Mouse (Mus musculus): ENCODE measurements around the gene Ing5. TPM values are rescaled to one million over a fixed set of nuclear protein-coding genes. Genes with fewer than 3 reads are reported as not detected.
"Not testable (repeated sequence)": the region's sequence is repeated elsewhere in the genome, so short reads cannot be mapped to it uniquely, and the experiment has no call there.

Gene Ing5
- polyA plus RNA-seq, 1 experiment from 2014 or later, result 16.9 TPM

- Histone ChIP-seq H3K27ac (ENCODE audit: poor library complexity, severe bottlenecking) (no peak overlapping the region), H3K9ac (no peak overlapping the region), H3K4me2 (no peak overlapping the region), H3K27me3 (replicated peaks) (no peaks in the 10 kb centered on the region), H3K36me3 (peaks cover 90% of the 10 kb centered on the region), H3K9me3 (replicated peaks) (no peaks in the 10 kb centered on the region), H3K4me3 (no peak overlapping the region), H3K4me1 (replicated peaks) (no peaks in the 10 kb centered on the region)
- WGBS, result 80% methylated on average over 8 of the region's 8 CpGs
- no peak for ATAC-seq (ENCODE audit: insufficient number of reproducible peaks, low FRiP score)
Measured at GRCm38 (mm10) chr1:93811495-93812039, 7.8 kb downstream of the Ing5 start.

GRCm38 (mm10) chr1:93817823-93818532 is 14.2 kb downstream of the Ing5 start:
- 89% methylated on average over 8 of the region's 8 CpGs for WGBS

DNA sequence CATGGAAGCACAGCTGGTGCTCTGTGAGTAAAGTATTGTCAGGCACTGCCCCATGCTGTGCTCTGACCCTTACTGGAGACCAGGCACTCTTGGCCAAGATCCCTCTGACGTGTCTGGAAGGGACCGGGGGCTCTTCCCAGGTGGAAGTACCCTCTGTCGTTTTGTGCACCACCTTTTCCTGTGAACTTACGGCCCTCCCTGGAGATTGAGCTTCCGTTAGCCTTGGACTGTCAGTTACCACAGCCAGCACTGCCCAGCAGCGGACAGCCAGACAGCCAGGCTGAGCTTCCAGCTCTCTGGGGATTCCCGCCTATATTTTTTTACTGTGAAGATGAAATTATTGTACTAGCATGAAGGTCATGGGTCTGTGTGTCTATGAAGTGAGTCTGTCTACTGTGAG is 15.0 kb downstream of the Ing5 start:
- Histone ChIP-seq H3K36me3 (peaks cover 80% of the 10 kb centered on the region), H3K27ac (ENCODE audit: poor library complexity, severe bottlenecking) (no peak overlapping the region), H3K4me3 (no peak overlapping the region), H3K27me3 (replicated peaks) (no peaks in the 10 kb centered on the region), H3K9me3 (replicated peaks) (no peaks in the 10 kb centered on the region), H3K4me1 (replicated peaks) (no peaks in the 10 kb centered on the region), H3K4me2 (no peak overlapping the region), H3K9ac (no peak overlapping the region)
- no peak for ATAC-seq (ENCODE audit: insufficient number of reproducible peaks, low FRiP score)
- WGBS, result 89% methylated on average over 7 of the region's 7 CpGs

More at GRCm38 (mm10) chr1:93817823-93818532, 14.2 kb downstream of the Ing5 start:
- Histone ChIP-seq H3K9me3 (replicated peaks) (no peaks in the 10 kb centered on the region), H3K9ac (no peak overlapping the region), H3K36me3 (peaks cover 88% of the 10 kb centered on the region), H3K27me3 (replicated peaks) (no peaks in the 10 kb centered on the region), H3K4me3 (no peak overlapping the region), H3K4me1 (replicated peaks) (no peaks in the 10 kb centered on the region), H3K27ac (ENCODE audit: poor library complexity, severe bottlenecking) (no peak overlapping the region), H3K4me2 (no peak overlapping the region)
- no peak for ATAC-seq (ENCODE audit: insufficient number of reproducible peaks, low FRiP score)

DNA sequence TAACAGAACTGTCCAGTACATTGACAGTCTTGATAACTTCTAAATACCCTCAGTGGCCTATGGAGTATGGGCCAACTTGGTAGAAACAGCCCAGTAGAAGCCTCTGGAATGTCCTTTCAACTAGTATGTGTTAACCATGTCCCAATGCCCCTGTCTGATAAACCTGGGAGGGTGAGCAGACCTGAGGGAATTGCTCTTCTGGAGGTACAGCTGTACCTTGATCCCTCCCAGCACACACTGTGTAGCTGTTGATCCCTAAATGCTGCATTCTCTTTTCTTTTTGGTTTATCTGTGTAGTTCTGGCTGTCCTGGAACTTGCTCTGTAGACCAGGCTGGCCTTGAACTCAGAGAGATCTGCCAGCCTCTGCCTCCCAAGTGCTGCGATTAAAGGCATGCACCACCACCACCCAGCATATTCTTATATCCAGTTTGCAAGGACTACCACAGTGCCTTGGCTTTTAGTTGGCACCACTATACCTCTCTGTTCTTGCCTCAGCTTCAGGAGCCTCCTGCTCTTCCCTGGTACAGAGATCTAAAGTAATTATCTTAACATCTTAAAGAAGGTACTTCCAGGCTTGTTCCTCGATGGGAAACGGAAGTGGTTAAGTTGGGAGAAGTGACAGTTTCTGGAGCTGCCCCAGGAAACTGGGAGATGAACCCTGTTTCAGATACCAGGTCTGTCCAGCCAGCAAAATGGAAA is 20.2 kb downstream of the Ing5 start:
- H3K4me3 ChIP-seq, result no peak overlapping the region
- peaks cover 28% of the 10 kb centered on the region for H3K36me3 ChIP-seq
- 77% methylated on average over 3 of the region's 3 CpGs for WGBS
- no peak for ATAC-seq (ENCODE audit: insufficient number of reproducible peaks, low FRiP score)
- no peak overlapping the region for H3K9ac ChIP-seq
- peaks cover 12% of the 10 kb centered on the region; the same call in 1 of the 2 replicates for H3K4me1 ChIP-seq (replicated peaks)
- peak overlapping the region; percentile 97; the same call in 1 of the 2 replicates for H3K27ac ChIP-seq (ENCODE audit: poor library complexity, severe bottlenecking)
- no peak overlapping the region for H3K4me2 ChIP-seq
- no peaks in the 10 kb centered on the region for H3K9me3 ChIP-seq (replicated peaks)
- H3K27me3 ChIP-seq (replicated peaks), result no peaks in the 10 kb centered on the region

DNA sequence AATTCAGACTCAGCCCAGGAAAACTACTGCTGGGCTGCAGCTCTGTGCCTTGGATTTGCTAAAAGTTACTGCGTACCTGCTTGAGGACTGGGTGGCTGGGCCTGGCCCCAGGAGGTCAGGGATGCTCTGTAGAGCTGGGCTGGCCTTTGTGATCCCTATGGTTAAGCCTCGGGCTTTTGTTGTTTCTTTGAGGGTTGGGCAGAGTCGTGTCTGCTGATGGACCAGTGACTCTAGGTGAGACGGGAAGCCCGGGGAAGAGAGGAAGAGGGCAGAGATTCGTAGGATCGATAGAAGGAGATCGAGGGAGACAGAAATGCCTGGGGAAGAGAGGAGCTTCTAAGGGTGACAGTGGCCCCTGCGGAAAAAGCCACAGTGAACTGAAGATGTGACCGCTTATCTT is 20.8 kb downstream of the Ing5 start, which contains the start of gene D2hgdh:
Gene D2hgdh (plus strand): TSS at position 301 of the 400 bp plus-strand sequence.
- H3K4me2 ChIP-seq, result peak within 1 kb of the TSS; percentile 74
- peak within 1 kb of the TSS; percentile 72 for H3K9ac ChIP-seq
- H3K27ac ChIP-seq (ENCODE audit: poor library complexity, severe bottlenecking), result peak within 1 kb of the TSS; percentile 97
- 10% methylated on average over 10 of the region's 10 CpGs for WGBS
- H3K36me3 ChIP-seq, result peaks cover 21% of the 10 kb centered on the region
- H3K4me1 ChIP-seq (replicated peaks), result peaks cover 12% of the 10 kb centered on the region; the same call in 1 of the 2 replicates
- ATAC-seq (ENCODE audit: insufficient number of reproducible peaks, low FRiP score), result peak; percentile 16; the same call in 1 of the 2 replicates
- H3K27me3 ChIP-seq (replicated peaks), result no peaks in the 10 kb centered on the region
- H3K9me3 ChIP-seq (replicated peaks), result no peaks in the 10 kb centered on the region
- peak within 1 kb of the TSS; percentile 63 for H3K4me3 ChIP-seq

GRCm38 (mm10) chr1:93825105-93825674 is 21.4 kb downstream of the Ing5 start:
- Histone ChIP-seq H3K4me3 (peak overlapping the region; percentile 63), H3K27ac (ENCODE audit: poor library complexity, severe bottlenecking) (peak overlapping the region; percentile 97), H3K9ac (peak overlapping the region; percentile 72), H3K27me3 (replicated peaks) (no peaks in the 10 kb centered on the region), H3K9me3 (replicated peaks) (no peaks in the 10 kb centered on the region), H3K4me1 (replicated peaks) (peaks cover 12% of the 10 kb centered on the region; the same call in 1 of the 2 replicates), H3K4me2 (peak overlapping the region; percentile 74), H3K36me3 (peaks cover 16% of the 10 kb centered on the region)
- WGBS, result under 1% methylated on average over 30 of the region's 30 CpGs
- peak; percentile 98 for ATAC-seq (ENCODE audit: insufficient number of reproducible peaks, low FRiP score)

DNA sequence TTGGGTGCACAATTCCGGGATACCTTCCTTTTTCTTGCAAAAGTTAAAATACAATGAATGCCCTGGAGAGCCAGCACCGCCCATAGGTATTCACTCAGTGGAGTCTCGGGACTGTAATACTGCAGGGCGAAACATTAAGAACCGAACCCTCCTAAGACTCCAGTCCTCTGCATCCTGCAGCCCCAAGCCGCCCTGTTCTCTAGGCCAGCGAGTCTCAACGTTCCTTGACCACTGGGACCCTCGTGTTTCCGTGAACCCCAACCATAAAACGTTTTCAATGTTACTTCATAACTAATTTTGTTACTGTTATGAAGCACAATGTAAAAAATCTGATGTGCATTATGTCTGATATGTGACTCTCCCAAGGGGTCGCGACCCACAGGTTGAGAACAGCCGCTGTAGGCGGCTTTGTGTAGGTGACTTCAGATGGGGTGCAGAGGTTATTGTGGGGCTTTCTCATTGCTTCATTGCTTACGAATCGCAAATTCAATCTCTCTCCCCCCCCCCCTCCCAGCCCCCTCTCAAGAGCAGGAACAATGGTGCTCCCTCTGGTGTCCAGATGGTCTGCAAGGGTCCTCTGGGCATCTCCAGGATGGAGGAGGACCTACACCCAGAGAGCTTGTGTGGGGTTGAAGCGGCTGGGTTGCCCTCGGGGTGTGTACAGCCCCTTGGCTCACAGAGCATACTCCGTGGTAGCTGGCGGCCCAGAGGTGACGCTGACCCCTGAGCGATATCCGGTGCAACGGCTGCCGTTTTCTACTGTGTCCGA is 22.2 kb downstream of the Ing5 start:
- Histone ChIP-seq H3K27ac (ENCODE audit: poor library complexity, severe bottlenecking) (peak overlapping the region; percentile 97), H3K4me2 (peak overlapping the region; percentile 74), H3K9me3 (replicated peaks) (no peaks in the 10 kb centered on the region), H3K4me3 (peak overlapping the region; percentile 63), H3K4me1 (replicated peaks) (peaks cover 12% of the 10 kb centered on the region; the same call in 1 of the 2 replicates), H3K36me3 (peaks cover 8% of the 10 kb centered on the region), H3K9ac (peak overlapping the region; percentile 72), H3K27me3 (replicated peaks) (no peaks in the 10 kb centered on the region)
- no peak for ATAC-seq (ENCODE audit: insufficient number of reproducible peaks, low FRiP score)
- 41% methylated on average over 27 of the region's 27 CpGs for WGBS

- Histone ChIP-seq H3K4me3 (peak overlapping the region; percentile 63), H3K9ac (no peak overlapping the region), H3K27ac (ENCODE audit: poor library complexity, severe bottlenecking) (no peak overlapping the region), H3K36me3 (peaks cover 3% of the 10 kb centered on the region), H3K4me1 (replicated peaks) (peaks cover 12% of the 10 kb centered on the region; the same call in 1 of the 2 replicates), H3K27me3 (replicated peaks) (no peaks in the 10 kb centered on the region), H3K9me3 (replicated peaks) (no peaks in the 10 kb centered on the region), H3K4me2 (peak overlapping the region; percentile 74)
- 94% methylated on average over 9 of the region's 9 CpGs for WGBS
- no peak for ATAC-seq (ENCODE audit: insufficient number of reproducible peaks, low FRiP score)
Measured at GRCm38 (mm10) chr1:93826540-93826835, 22.7 kb downstream of the Ing5 start.

DNA sequence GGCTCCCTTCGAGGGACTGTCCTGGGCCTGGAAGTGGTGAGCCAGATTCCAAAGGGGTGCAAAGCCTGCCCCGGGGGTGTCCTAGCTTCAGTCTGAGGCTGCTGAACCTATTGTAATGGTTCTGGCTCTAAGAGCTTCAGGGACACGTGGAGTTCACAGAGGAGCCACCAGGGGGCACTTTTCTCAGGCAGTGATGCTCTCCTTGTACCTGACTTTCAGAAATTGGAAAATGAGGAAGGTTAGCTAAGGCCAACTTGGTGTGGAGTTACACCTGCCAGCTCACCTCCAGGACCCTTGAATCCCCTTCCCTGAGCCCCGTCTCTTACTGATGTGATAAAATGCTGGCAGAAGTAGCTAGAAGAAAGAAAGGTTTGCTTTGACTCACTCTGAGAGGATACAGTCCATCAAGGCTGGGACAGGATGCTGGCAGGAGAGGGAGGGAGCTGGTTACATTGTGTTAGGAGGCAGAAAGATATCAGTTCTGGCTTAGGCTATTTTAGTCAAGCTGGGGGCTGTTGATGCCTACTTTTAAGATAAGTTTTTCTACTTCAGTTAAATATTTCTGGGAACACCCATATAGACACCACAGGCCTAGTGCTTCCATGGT is 29.1 kb downstream of the Ing5 start:
- H3K4me2 ChIP-seq; H3K9me3 ChIP-seq (replicated peaks); H3K27me3 ChIP-seq (replicated peaks); H3K4me1 ChIP-seq (replicated peaks); H3K9ac ChIP-seq; H3K4me3 ChIP-seq; H3K27ac ChIP-seq (ENCODE audit: poor library complexity, severe bottlenecking): not testable (repeated sequence)
- ATAC-seq (ENCODE audit: insufficient number of reproducible peaks, low FRiP score), result 0 out of 2 replicates have a peak, but pooled peaks have one; percentile 24
- 26% methylated on average over 4 of the region's 4 CpGs for WGBS
- peaks cover 12% of the 10 kb centered on the region for H3K36me3 ChIP-seq

- no peak overlapping the region for H3K9ac ChIP-seq
- no peak for ATAC-seq (ENCODE audit: insufficient number of reproducible peaks, low FRiP score)
Measured at GRCm38 (mm10) chr1:93834671-93835150, 30.9 kb downstream of the Ing5 start.

More at GRCm38 (mm10) chr1:93834671-93835150, 30.9 kb downstream of the Ing5 start:
- H3K4me3 ChIP-seq, result no peak overlapping the region
- no peak overlapping the region for H3K27ac ChIP-seq (ENCODE audit: poor library complexity, severe bottlenecking)
- no peaks in the 10 kb centered on the region for H3K27me3 ChIP-seq (replicated peaks)
- H3K4me2 ChIP-seq, result no peak overlapping the region
- H3K4me1 ChIP-seq (replicated peaks), result peaks cover 7% of the 10 kb centered on the region; the same call in 1 of the 2 replicates
- H3K9me3 ChIP-seq (replicated peaks), result no peaks in the 10 kb centered on the region
- WGBS, result 87% methylated on average over 7 of the region's 7 CpGs
- H3K36me3 ChIP-seq, result peaks cover 14% of the 10 kb centered on the region
